Mouse (Mus musculus) midbrain, embryonic 14.5 days (tissue): Measurements from ENCODE around the gene Axl. TPM values are rescaled to one million over a fixed set of nuclear protein-coding genes. Genes with fewer than 3 reads are reported as not detected.

Experiments used
- ATAC-seq: fragments of 200-750 bp; cut with Nextera tagmentation; 2 replicates; pipeline ENCODE4 v1.8.0; 2017; ENCODE audit warnings: moderate number of reproducible peaks, moderate library complexity; ENCODE audit not compliant: low FRiP score, low TSS enrichment
- DNase-seq: peaks from one replicate; pipeline ENCODE4 v3.0.0-alpha.2; 2015
- H3K27ac ChIP-seq: fragments of 300-500 bp; sonication (generic); replicated peaks from 2 replicates; pipeline ENCODE4 v1.5.1; 2014; ENCODE audit warnings: mild to moderate bottlenecking, low read depth, low read length, moderate library complexity
- H3K27me3 ChIP-seq: fragments of 300-500 bp; sonication (generic); 2 replicates; pipeline ENCODE4 v1.6.1; 2014; ENCODE audit warnings: low read length, control low read depth, mixed read lengths; ENCODE audit not compliant: control insufficient read depth, insufficient read depth
- H3K36me3 ChIP-seq: fragments of 300-500 bp; sonication (generic); 2 replicates; pipeline ENCODE4 v1.6.1; 2014; ENCODE audit warnings: low read length, control low read depth; ENCODE audit not compliant: control insufficient read depth, insufficient read depth
- H3K4me1 ChIP-seq: fragments of 300-500 bp; sonication (generic); 2 replicates; pipeline ENCODE4 v1.6.1; 2014; ENCODE audit warnings: mild to moderate bottlenecking, antibody characterized with exemption, low read length, control low read depth; ENCODE audit not compliant: control insufficient read depth, insufficient read depth
- H3K4me2 ChIP-seq: fragments of 300-500 bp; sonication (generic); 2 replicates; pipeline ENCODE4 v1.6.1; 2014; ENCODE audit warnings: mild to moderate bottlenecking, low read length, moderate library complexity
- H3K4me3 ChIP-seq: fragments of 300-500 bp; sonication (generic); replicated peaks from 2 replicates; pipeline ENCODE4 v1.5.1; 2014; ENCODE audit warnings: low read depth, low read length
- H3K9ac ChIP-seq: fragments of 300-500 bp; sonication (generic); replicated peaks from 2 replicates; pipeline ENCODE4 v1.6.1; 2014; ENCODE audit warnings: mild to moderate bottlenecking, low read length, moderate library complexity
- H3K9me3 ChIP-seq: fragments of 300-500 bp; sonication (generic); 2 replicates; pipeline ENCODE4 v1.6.1; 2016; ENCODE audit warnings: low read length, control low read depth, mixed read lengths; ENCODE audit not compliant: control insufficient read depth
- WGBS: fragments of 180-500 bp; shearing (Covaris S2); extraction: QIAGEN DNeasy Blood & Tissue Kit; methylation state at CpG from one replicate; pipeline ENCODE4 v1.1.7; 2014; 5-methylcytosine and 5-hydroxymethylcytosine counted together
- polyA plus RNA-seq: library from polyadenylated mRNA; unstranded; fragments of >200 nt; fragmentation: Nextera tagmentation; extraction: Ambion mirVana; gene quantifications from 2 replicates; pipeline ENCODE4 v1.2.1, GENCODE M21; 2014

Axl gene
- polyA plus RNA-seq, 1 experiment from 2014 or later: 20.2 TPM

DNA sequence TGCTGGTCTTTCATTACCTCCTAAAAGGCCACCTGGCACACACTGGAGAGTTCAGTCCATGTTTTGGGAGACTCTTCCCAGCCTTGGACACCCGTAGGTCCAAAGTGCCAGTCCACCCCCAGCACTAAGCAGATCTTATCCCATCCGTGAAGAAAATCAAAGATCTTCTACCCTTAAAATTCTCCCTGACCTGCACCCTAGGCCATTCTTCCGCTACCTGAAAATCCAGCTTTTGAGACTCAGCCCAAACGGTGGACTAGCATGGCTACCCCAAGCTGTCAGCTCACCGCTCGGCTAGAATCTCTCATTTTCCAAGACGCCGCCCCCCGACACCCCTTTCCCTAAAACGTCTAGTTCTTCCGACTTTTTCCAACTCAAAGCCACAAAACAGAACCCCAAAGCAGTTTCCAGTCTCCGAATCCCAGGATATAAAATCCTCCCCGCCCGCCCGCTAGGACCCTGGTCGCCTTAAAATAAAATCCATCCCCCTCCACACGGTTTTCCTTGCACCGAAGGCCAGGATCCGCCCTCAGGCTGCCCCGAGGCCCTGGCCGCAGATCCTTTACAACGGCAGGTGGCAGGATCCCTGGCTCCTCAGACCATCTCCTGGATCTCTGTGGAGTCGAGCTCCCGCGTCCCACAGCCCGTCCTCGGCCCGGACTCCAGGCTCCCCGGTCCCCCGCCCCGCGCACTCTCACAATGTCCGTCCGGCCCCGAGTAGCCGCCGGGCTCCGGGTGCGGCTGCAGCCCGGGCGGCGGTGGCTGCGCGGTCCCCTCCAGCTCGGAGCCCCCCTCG lies 34.7 kb downstream of the Axl start:
- peak overlapping the region; percentile 96 for H3K4me3 ChIP-seq
- ATAC-seq: no peak
- peaks cover 19% of the 10 kb centered on the region for H3K4me1 ChIP-seq
- peak overlapping the region; percentile 85 for H3K4me2 ChIP-seq
- H3K27ac ChIP-seq: peak overlapping the region; percentile 97
- peak; percentile 61 for DNase-seq
- WGBS: under 1% methylated on average over 46 of the region's 46 CpGs
- H3K9ac ChIP-seq: peak overlapping the region; percentile 96
- H3K36me3 ChIP-seq: peaks cover 32% of the 10 kb centered on the region
- H3K27me3 ChIP-seq: no peaks in the 10 kb centered on the region
- no peaks in the 10 kb centered on the region for H3K9me3 ChIP-seq

DNA sequence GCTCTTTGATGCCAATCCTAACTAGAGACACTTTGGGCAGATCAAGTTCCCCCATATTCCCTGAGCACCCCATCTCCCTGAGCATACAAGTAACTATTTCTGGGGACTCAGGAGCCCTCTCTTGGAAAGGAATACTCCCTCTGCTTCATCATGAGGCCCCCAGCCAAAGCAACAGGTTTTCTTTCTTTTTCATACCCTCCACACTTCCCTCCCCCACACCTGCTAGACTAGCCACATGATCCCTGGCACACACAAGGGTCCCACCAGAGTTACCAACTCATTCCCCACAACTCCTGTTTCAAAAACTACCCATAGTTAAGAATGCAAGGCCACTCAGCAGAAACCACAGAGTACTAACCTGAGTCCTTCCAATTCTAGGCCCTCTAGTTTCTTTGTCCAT lies 35.4 kb downstream of the Axl start:
- Histone ChIP-seq H3K4me2 (peak overlapping the region; percentile 85), H3K27me3 (no peaks in the 10 kb centered on the region), H3K27ac (no peak overlapping the region), H3K4me1 (peaks cover 19% of the 10 kb centered on the region), H3K4me3 (peak overlapping the region; percentile 96), H3K9ac (peak overlapping the region; percentile 96), H3K9me3 (no peaks in the 10 kb centered on the region), H3K36me3 (peaks cover 39% of the 10 kb centered on the region)
- DNase-seq (no peak), ATAC-seq (no peak)

- ATAC-seq: no peak
- DNase-seq: no peak
- Histone ChIP-seq H3K36me3 (peaks cover 99% of the 10 kb centered on the region), H3K27ac (no peak overlapping the region), H3K4me2 (no peak overlapping the region), H3K27me3 (no peaks in the 10 kb centered on the region), H3K4me3 (no peak overlapping the region), H3K9me3 (no peaks in the 10 kb centered on the region), H3K4me1 (peaks cover 3% of the 10 kb centered on the region; the same call in 1 of the 2 replicates), H3K9ac (no peak overlapping the region)
- 85% methylated on average over 3 of the region's 3 CpGs for whole genome bisulfite sequencing
Observed at GRCm38 (mm10) chr7:25746844-25747243, 41.7 kb downstream of the Axl start.

DNA sequence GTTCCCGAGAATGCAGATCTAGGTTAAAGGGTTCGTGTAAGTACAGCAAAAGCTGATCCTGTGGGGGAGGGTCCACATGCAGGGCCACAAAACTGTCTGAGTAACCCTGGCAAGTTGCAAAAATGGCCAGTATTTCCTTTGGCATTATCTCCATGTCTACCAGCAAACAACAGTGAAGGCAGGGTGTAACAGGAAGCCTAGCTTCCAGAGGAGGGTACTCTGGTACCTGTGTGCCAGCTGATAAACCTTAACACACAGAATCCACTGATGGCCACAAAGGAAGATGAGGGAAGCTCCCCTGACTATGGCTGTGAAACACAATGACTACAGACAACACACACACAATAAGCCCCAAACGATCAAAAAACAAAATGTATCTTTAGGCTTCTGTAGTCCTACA lies 50.2 kb downstream of the Axl start:
- H3K27ac ChIP-seq: no peak overlapping the region
- DNase-seq (no peak), ATAC-seq (no peak)
- no peak overlapping the region for H3K4me2 ChIP-seq
- no peak overlapping the region for H3K4me3 ChIP-seq
- no peaks in the 10 kb centered on the region for H3K4me1 ChIP-seq
- no peaks in the 10 kb centered on the region for H3K9me3 ChIP-seq
- H3K36me3 ChIP-seq: peaks cover 100% of the 10 kb centered on the region
- H3K9ac ChIP-seq: no peak overlapping the region
- WGBS: 95% methylated on average over 3 of the region's 3 CpGs
- no peaks in the 10 kb centered on the region for H3K27me3 ChIP-seq

GRCm38 (mm10) chr7:25736920-25737319 lies 51.6 kb downstream of the Axl start:
- 90% methylated on average over 2 of the region's 2 CpGs for WGBS

GRCm38 (mm10) chr7:25734991-25735390 lies 53.5 kb downstream of the Axl start:
- no peak overlapping the region for H3K4me2 ChIP-seq
- no peak overlapping the region for H3K4me3 ChIP-seq
- H3K36me3 ChIP-seq: peaks cover 98% of the 10 kb centered on the region
- no peaks in the 10 kb centered on the region for H3K9me3 ChIP-seq
- 82% methylated on average over 4 of the region's 4 CpGs for WGBS
- no peak overlapping the region for H3K27ac ChIP-seq
- no peak overlapping the region for H3K9ac ChIP-seq
- no peaks in the 10 kb centered on the region for H3K4me1 ChIP-seq
- no peaks in the 10 kb centered on the region for H3K27me3 ChIP-seq
- DNase-seq (no peak), ATAC-seq (no peak)

More at GRCm38 (mm10) chr7:25736920-25737319, 51.6 kb downstream of the Axl start:
- H3K4me1 ChIP-seq: no peaks in the 10 kb centered on the region
- peaks cover 100% of the 10 kb centered on the region for H3K36me3 ChIP-seq
- no peak overlapping the region for H3K27ac ChIP-seq
- no peaks in the 10 kb centered on the region for H3K27me3 ChIP-seq
- no peak overlapping the region for H3K4me2 ChIP-seq
- no peak overlapping the region for H3K4me3 ChIP-seq
- H3K9ac ChIP-seq: no peak overlapping the region
- H3K9me3 ChIP-seq: no peaks in the 10 kb centered on the region
- DNase-seq: peak; percentile 13
- no peak for ATAC-seq

DNA sequence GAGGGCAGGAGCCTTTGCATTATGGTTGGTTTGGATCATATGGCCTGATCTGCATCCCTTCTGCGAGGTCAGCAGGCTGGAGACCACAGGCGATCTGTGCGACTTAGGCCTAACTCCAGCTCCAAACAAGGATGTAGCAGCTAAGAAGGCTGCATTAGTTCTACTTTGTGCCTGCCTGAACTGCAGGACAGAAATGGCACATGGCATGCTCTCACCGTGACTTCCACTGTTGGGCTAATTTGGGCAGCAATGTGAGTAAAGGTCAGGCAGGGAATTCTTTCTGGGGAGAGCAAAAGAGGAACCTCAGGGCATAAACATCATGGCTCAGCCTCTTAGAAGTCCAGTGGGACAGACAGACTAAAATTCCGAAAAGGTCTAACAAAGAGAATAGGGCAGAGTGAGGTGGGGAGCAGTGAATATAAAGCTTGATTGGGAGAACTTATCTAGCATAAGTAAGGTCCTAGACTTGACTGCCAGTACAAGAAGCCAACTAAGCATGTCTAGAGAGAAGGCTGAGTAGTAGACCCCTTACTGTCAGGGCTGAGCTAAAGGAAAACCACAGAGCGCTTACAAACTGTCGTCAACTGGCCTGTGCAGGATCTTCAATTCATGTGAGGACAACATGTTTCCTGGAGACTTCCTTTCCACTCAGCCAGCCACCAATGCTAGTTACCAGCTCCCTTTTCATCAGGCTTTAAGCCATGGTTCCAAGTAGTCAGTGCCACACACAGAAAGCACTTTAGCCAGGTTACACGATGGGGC lies 57.0 kb downstream of the Axl start:
- WGBS: 95% methylated on average over 8 of the region's 8 CpGs
- DNase-seq (no peak), ATAC-seq (no peak)
- Histone ChIP-seq H3K4me1 (no peaks in the 10 kb centered on the region), H3K4me3 (no peak overlapping the region), H3K9ac (no peak overlapping the region), H3K9me3 (no peaks in the 10 kb centered on the region), H3K27me3 (no peaks in the 10 kb centered on the region), H3K4me2 (no peak overlapping the region), H3K36me3 (peaks cover 96% of the 10 kb centered on the region), H3K27ac (no peak overlapping the region)

GRCm38 (mm10) chr7:25729862-25730261 lies 58.6 kb downstream of the Axl start:
- Histone ChIP-seq H3K27ac (no peak overlapping the region), H3K4me2 (no peak overlapping the region), H3K4me3 (no peak overlapping the region), H3K9me3 (no peaks in the 10 kb centered on the region), H3K4me1 (no peaks in the 10 kb centered on the region), H3K9ac (no peak overlapping the region), H3K36me3 (peaks cover 96% of the 10 kb centered on the region), H3K27me3 (no peaks in the 10 kb centered on the region)
- DNase-seq (no peak), ATAC-seq (no peak)
- 88% methylated on average over 2 of the region's 2 CpGs for WGBS
